Mouse (Mus musculus) heart, adult 8-10 months (tissue): ENCODE data around the gene Cplx3. TPM values are rescaled to one million over a fixed set of nuclear protein-coding genes. Genes with fewer than 3 reads are reported as not detected.

Experiments
- DNase-seq: peaks from one replicate; pipeline ENCODE4 v3.0.0; 2022; ENCODE audit warnings: low spot score
- total RNA-seq, 4 experiments: library from RNA; stranded (reverse); gene quantifications; 2 replicates each; pipeline ENCODE4 v1.2.4; 2022

The Cplx3 gene
- not detected for total RNA-seq

GRCm38 (mm10) chr9:57606139-57606851 is at the start of gene Cplx3:
TSS of gene Cplx3 (minus strand) at chr9:57606281.
- no peak for DNase-seq

- DNase-seq: peak; percentile 94
These were observed 49.7 kb upstream of the Cplx3 start for GRCm38 (mm10) chr9:57655749-57656148.

GRCm38 (mm10) chr9:57654966-57655365 is 48.9 kb upstream of the Cplx3 start:
- DNase-seq: no peak

GRCm38 (mm10) chr9:57653283-57653682 is 47.2 kb upstream of the Cplx3 start, which contains the start of gene Csk:
TSS of gene Csk (minus strand) at chr9:57653631.
- no peak for DNase-seq

- DNase-seq: no peak
These were observed 46.8 kb upstream of the Cplx3 start for GRCm38 (mm10) chr9:57652855-57653254.

- DNase-seq: no peak
These were observed 46.3 kb upstream of the Cplx3 start for GRCm38 (mm10) chr9:57652351-57652750.

GRCm38 (mm10) chr9:57650786-57651311 is 44.8 kb upstream of the Cplx3 start:
- no peak for DNase-seq

GRCm38 (mm10) chr9:57650130-57650785 is 44.2 kb upstream of the Cplx3 start:
- no peak for DNase-seq

- no peak for DNase-seq
These were observed 41.4 kb upstream of the Cplx3 start for GRCm38 (mm10) chr9:57647286-57648108.

GRCm38 (mm10) chr9:57646551-57647103 is 40.5 kb upstream of the Cplx3 start:
- DNase-seq: no peak

GRCm38 (mm10) chr9:57644944-57645893 is 39.1 kb upstream of the Cplx3 start:
- DNase-seq: peak; percentile 93

- DNase-seq: no peak
These were observed 38.4 kb upstream of the Cplx3 start for GRCm38 (mm10) chr9:57644442-57644943.

- no peak for DNase-seq
These were observed 37.7 kb upstream of the Cplx3 start for GRCm38 (mm10) chr9:57643856-57644180.

- DNase-seq: no peak
These were observed 37.2 kb upstream of the Cplx3 start for GRCm38 (mm10) chr9:57643169-57643855.

GRCm38 (mm10) chr9:57641775-57642550 is 35.9 kb upstream of the Cplx3 start:
- no peak for DNase-seq

GRCm38 (mm10) chr9:57641022-57641421 is 34.9 kb upstream of the Cplx3 start:
- DNase-seq: no peak

GRCm38 (mm10) chr9:57640384-57640783 is 34.3 kb upstream of the Cplx3 start:
- DNase-seq: peak; percentile 68

- DNase-seq: no peak
These were observed 33.7 kb upstream of the Cplx3 start for GRCm38 (mm10) chr9:57639661-57640328.
